Mouse (Mus musculus) naive thymus-derived CD4-positive, alpha-beta T cell, adult 2 months (primary cell): ENCODE data around the gene Lrguk.

Source experiments
- DNase-seq: peaks from one replicate; pipeline ENCODE4 v3.0.0-alpha.2; 2011; ENCODE audit warnings: low read depth

The Lrguk gene

DNA sequence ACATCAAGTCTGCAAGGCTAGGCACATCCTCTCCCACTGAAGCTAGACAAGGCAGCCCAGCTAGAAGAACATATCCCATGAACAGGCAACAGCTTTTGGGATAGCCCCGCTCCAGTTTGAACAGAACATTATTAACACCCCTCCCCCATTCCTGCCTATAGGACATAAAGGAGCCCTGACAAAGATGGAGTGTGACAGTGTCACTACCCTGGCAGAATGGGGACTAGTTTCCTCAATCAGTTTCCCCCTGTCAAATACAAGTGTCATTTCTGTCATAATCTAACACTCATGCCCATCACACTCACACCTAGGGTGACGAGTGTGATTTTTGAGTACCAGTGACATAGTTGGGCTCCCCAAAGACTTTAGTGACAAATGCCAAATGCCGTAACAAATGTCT, 118.8 kb downstream of the Lrguk start:
- no peak for DNase-seq

DNA sequence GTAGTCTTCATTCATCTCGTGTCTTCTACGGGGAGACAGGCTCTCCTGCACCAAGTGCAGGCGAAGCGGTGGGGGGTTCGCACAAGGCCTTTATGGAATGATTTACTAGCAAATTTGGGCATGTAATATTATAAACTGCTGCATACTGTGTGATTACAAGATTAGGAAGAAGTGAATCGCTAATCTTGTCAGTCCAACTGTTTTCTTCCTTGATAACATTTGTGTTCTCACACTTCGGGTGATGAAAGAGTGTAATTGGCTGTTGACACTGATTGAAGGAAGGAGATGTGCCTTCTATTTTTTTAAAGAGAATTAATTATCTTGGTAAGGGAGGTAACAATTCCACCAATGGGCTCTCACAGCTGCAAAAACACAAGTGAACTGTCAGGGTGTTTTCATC, 119.4 kb downstream of the Lrguk start:
- no peak for DNase-seq

- DNase-seq = no peak
Measured at GRCm38 (mm10) chr6:34149066-34149465, 119.8 kb downstream of the Lrguk start.

DNA sequence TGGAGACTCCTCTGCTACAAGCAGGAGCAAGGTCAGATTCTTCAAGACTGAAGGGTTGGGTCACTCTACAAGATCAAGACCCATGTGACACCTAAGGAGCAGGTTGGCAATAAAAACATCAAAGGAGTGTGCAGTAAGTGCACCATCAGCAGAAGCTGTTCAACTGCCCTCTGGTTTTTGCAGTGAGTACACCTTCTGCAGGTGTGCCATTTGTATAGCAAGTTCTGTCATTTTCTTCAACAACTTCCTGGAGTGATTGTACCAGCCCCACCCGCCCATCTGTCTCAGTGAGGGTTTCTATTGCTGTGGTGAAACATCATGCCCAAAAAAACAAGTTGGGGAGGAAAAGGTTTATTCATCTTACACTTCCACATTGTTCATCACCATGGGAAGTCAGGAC, 120.6 kb downstream of the Lrguk start:
- DNase-seq = no peak

- DNase-seq = no peak
Measured at GRCm38 (mm10) chr6:34153069-34154052, 124.1 kb downstream of the Lrguk start.

- DNase-seq = no peak
Measured at GRCm38 (mm10) chr6:34154202-34154601, 125.0 kb downstream of the Lrguk start.

DNA sequence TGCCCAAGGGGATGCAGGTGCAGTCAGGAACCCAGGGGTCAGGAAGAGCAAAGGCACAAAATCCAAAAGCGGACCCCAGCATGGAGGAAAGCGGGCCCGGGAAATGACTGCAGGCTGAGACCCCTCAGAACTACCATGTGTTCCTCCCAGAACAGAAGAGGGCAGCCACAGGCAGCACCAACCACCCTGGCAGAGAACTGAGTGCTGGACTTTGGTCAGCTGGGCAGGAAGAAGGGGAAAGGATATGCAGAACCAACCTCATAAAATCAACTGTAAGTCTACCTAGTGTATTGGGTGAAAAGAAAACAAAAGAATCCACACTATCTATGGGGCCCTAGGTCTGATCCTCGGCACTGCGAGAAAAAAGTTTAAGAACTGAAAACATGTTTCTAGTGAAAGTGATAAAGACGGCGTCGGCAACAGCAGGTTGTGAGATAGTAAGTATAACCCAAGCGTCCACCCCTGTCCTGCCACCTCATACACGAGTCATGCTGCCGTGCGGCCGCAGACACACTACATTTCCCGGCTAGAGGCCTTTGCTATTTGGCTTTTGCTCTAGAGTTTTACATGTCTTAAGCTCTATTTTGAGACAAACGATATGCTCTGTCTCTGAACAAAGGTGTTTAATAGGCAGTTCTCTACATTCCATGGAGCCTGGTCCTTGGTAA, 126.0 kb downstream of the Lrguk start:
- DNase-seq = no peak

- DNase-seq = peak; percentile 41
Measured at GRCm38 (mm10) chr6:34156057-34156456, 126.8 kb downstream of the Lrguk start.

DNA sequence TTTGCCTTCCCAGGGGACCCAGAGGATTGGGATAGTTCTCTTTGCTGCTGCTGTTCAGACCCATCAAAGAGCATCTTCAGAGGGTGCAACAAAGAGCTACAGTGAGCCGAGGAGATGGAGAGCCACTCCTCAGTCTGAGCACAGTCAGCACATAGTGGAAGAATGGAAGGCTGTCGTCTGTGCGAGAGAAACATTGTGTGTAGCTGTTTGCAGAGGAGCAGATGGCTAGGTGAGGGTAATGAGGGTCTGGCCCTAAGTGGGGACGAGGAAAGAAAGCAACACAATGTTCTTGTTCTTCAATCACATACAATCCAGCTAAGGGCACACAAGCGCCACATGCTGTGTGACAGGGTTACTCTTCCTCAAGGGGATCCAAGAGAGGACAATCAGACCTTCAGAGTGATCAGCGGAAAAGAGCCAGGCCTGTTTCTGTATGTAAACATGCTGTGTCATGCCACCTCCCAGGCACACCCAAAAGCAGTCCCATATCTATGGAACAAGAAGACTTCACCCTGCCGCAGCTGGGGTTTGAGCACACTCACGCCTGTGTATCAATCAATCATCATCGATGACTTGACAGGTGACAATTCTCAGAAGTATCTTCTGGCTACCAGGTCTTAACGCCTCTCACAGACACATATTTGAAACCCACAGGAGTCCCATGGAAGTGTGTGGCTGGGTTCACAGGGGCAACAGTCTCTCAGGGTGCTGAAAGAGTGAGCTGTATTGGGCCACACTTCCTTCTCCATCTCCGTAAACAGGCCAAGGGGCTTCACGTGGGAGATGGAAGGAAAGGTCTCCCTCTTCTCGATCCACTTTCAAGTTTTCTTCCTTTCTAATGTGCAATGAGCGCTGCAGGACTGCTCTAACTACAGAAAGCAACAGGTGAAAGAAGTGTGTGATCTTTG, 127.8 kb downstream of the Lrguk start:
- no peak for DNase-seq

DNA sequence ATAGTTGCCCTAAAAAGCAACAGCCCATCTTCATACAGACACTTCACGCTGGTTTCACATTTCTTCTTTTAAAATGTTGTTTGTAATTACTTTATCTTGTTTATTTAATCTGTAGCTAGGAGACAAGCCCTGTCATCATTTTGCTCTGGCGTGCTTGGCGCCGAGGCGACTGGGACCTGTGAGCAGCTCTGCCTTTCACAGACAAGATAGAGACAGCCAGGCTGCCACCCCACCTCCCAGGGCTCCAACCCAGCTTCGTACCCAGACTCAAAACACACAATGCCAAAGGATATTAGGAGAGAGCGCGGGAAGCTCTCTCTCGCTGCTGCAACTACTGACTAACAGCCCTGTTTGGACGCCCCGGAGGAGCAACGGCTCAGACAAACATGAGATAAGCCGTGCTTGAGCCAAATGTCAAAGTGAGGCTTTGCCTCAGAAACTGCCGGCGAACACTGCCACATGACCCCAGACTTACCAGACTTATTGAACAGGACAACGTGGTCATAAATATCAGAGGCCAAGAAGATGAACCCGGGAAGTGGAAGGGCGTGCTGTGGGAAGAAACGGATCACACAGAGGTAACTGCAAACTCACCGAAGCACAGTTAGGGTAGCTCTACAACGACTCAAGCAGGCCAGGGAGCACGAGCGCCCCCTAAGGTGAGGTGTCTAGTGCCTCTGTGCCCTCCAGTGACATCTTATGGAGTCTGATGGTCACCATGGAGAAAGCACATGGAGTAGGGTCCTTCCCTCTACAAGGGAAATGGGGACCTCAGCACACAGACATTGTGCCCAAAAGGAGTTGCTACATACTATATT, 131.0 kb downstream of the Lrguk start:
- no peak for DNase-seq

GRCm38 (mm10) chr6:34160816-34161310, 131.6 kb downstream of the Lrguk start:
- DNase-seq = no peak

DNA sequence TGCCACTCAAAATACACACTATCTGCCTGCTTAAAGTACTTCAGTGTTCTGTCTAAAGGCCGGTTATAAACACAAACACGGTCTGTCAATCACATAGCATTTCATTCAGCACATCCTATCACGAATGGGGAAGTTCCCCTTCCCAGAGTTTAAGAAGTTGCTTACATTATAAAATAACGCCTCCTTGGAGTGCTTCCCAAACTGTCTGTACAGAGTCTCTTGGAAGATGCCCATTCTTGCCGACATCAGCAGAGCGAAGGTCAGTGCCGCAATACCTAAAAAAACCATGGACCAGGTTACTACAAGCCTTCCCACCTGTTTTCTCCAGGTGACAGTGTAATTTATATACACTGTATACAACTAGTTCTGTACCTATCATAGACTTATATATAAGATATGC, 132.3 kb downstream of the Lrguk start:
- no peak for DNase-seq

- DNase-seq = no peak
Measured at GRCm38 (mm10) chr6:34162607-34163006, 133.4 kb downstream of the Lrguk start.

DNA sequence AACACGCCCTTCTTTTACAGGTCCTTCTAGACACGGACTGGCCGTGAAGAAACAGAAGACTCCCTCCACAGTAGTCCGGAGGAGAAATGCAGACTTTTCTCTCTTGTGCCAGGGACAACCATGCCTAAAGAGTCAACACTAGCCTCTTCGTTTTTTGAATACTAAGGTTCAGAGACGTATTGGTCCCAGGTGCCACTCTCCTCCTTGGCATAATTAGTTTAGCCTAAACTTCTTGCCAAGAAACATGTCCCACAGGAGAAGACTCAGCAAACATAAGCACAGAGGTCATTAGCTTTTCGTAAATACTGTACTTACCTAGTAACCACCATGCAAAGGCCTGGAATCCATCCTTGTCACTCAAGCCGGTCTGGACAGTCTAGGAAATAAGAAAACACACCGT, 133.8 kb downstream of the Lrguk start:
- no peak for DNase-seq

GRCm38 (mm10) chr6:34168834-34169233, 139.6 kb downstream of the Lrguk start:
- no peak for DNase-seq

DNA sequence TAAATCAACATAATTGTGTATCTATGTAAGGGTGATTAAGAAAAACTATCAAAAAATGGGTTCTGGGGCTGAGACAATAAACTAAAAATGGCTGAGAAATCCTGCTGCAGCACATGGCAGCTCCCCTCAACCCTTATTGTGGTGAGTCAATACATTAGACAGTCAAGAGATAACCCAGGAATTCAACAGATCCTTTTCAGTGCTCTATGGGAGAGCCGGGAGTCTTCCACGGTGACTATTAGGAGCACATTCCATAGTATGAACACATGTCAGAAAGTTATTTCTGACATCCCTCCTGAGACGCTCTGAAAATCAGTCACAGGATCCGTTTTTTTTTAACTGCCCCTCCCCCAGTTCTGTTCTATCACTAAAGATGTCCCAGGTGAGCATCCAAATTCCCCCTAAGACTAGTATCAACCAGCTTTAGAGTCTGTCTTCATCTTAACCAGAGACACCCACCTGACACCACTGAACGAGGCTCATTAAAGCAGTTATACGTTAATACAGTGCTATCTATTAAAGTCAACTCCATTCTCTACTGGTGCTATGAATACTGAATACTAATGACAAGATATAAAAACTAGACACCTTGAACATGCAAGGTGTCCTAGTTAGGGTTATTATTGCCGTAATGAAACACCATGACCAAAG, 141.7 kb downstream of the Lrguk start:
- DNase-seq = no peak

- no peak for DNase-seq
Measured at GRCm38 (mm10) chr6:34171748-34172457, 142.7 kb downstream of the Lrguk start.

- no peak for DNase-seq
Measured at GRCm38 (mm10) chr6:34173251-34173650, 144.0 kb downstream of the Lrguk start.

- no peak for DNase-seq
Measured at GRCm38 (mm10) chr6:34174715-34175114, 145.5 kb downstream of the Lrguk start.
